Mouse (Mus musculus) G1E (cell line): ENCODE measurements around the gene Plxnc1. TPM values are rescaled to one million over a fixed set of nuclear protein-coding genes. Genes with fewer than 3 reads are reported as not detected.

Source experiments
- ATAC-seq: 2 replicates; pipeline ENCODE4 v1.8.0; 2016; ENCODE audit warnings: mild to moderate bottlenecking; ENCODE audit not compliant: insufficient number of reproducible peaks, poor library complexity, low FRiP score, severe bottlenecking; ENCODE audit errors: extremely low read depth
- DNase-seq: peaks from one replicate; pipeline ENCODE4 v3.0.0; 2012; ENCODE audit warnings: low spot score
- H3K27me3 ChIP-seq: 2 replicates; pipeline ENCODE4 v1.6.1; 2012; ENCODE audit warnings: mild to moderate bottlenecking, low read length, inconsistent platforms; ENCODE audit not compliant: insufficient read depth
- H3K36me3 ChIP-seq: replicated peaks from 2 replicates; pipeline ENCODE3; 2012; ENCODE audit warnings: mild to moderate bottlenecking, inconsistent platforms
- H3K4me1 ChIP-seq: 2 replicates; pipeline ENCODE4 v1.6.1; 2012; ENCODE audit warnings: low read depth, low read length, inconsistent platforms, mixed read lengths; ENCODE audit not compliant: insufficient read depth
- H3K4me3 ChIP-seq: 2 replicates; pipeline ENCODE4 v1.5.1; 2012; ENCODE audit warnings: low read depth, mild to moderate bottlenecking, inconsistent platforms, low read length, moderate library complexity, mixed read lengths
- H3K9me3 ChIP-seq: replicated peaks from 2 replicates; pipeline ENCODE4 v1.6.1; 2012; ENCODE audit warnings: inconsistent platforms
- CTCF ChIP-seq: IDR thresholded peaks from 2 replicates; pipeline ENCODE4 v1.5.1; 2012; ENCODE audit warnings: low read depth, low read length, inconsistent platforms, mixed read lengths
- GATA1 ChIP-seq: IDR thresholded peaks from 2 replicates; pipeline ENCODE4 v1.6.1; 2012; ENCODE audit warnings: borderline replicate concordance, low read length, inconsistent platforms, mixed read lengths
- GATA2 ChIP-seq: IDR thresholded peaks from 2 replicates; pipeline ENCODE4 v1.6.1; 2012; ENCODE audit warnings: low read depth, low read length, inconsistent platforms, borderline replicate concordance
- POLR2AphosphoS5 ChIP-seq: IDR thresholded peaks from 2 replicates; pipeline ENCODE4 v1.6.1; 2012; ENCODE audit warnings: low read depth, low read length, inconsistent platforms; ENCODE audit not compliant: insufficient replicate concordance
- TAL1 ChIP-seq: conservative IDR thresholded peaks from 2 replicates; pipeline ENCODE4 v1.6.1; 2012; ENCODE audit warnings: low read depth, low read length, inconsistent platforms, mixed read lengths
- polyA plus RNA-seq: library from polyadenylated mRNA; stranded (reverse); fragments of >175 nt; gene quantifications from 2 replicates; pipeline ENCODE4 v1.2.3, GENCODE M21; 2012
- total RNA-seq, 2 experiments: library from RNA; stranded (forward) in 1 of 2; stranded (reverse) in 1 of 2; fragments of 200-1000 nt in 1 of 2; fragments of >200 nt in 1 of 2; fragmentation: Nextera tagmentation in 1 of 2; gene quantifications; 2 replicates each; pipeline ENCODE4 v1.2.3; 2014 to 2017

Gene Plxnc1
- 131 and 132 TPM in 2 replicates for total RNA-seq (2014; fragmentation: Nextera tagmentation)
- total RNA-seq (2017), result 121 and 163 TPM in 2 replicates
- 23.0 and 25.9 TPM in 2 replicates for polyA plus RNA-seq

GRCm38 (mm10) chr10:94944691-94945205 is at the start of gene Plxnc1:
TSS of gene Plxnc1 (minus strand) at chr10:94944835.
- TF ChIP-seq GATA1 (no peak), TAL1 (no peak), GATA2 (no peak), POLR2AphosphoS5 (no peak), CTCF (no peak)
- Histone ChIP-seq H3K4me1 (peaks cover 84% of the 10 kb centered on the region), H3K36me3 (peaks cover 12% of the 10 kb centered on the region), H3K27me3 (no peaks in the 10 kb centered on the region), H3K9me3 (no peaks in the 10 kb centered on the region; the same call in 1 of the 2 replicates), H3K4me3 (peak within 1 kb of the TSS; percentile 99)
- ATAC-seq, result peak; percentile 25; the same call in 1 of the 2 replicates
- peak; percentile 68 for DNase-seq

- ATAC-seq (peak; percentile 59), DNase-seq (peak; percentile 72)
- no peaks in the 10 kb centered on the region for H3K36me3 ChIP-seq
- peaks cover 14% of the 10 kb centered on the region for H3K4me1 ChIP-seq
- H3K9me3 ChIP-seq, result no peaks in the 10 kb centered on the region
- no peak overlapping the region for H3K4me3 ChIP-seq
- TF ChIP-seq CTCF (peak; percentile 47), TAL1 (no peak), GATA1 (no peak), POLR2AphosphoS5 (no peak)
- peaks cover 44% of the 10 kb centered on the region for H3K27me3 ChIP-seq
Measured at GRCm38 (mm10) chr10:94992127-94992526, 47.5 kb upstream of the Plxnc1 start.

GRCm38 (mm10) chr10:94991564-94992097 is 47.0 kb upstream of the Plxnc1 start:
- TF ChIP-seq TAL1 (no peak), GATA1 (no peak), GATA2 (no peak), POLR2AphosphoS5 (no peak), CTCF (peak; percentile 57; the same call in 1 of the 2 replicates)
- peaks cover 44% of the 10 kb centered on the region for H3K27me3 ChIP-seq
- ATAC-seq, result 0 out of 2 replicates have a peak, but pooled peaks have one; percentile 18
- peak overlapping the region; percentile 24; the same call in 1 of the 2 replicates for H3K4me3 ChIP-seq
- H3K36me3 ChIP-seq, result no peaks in the 10 kb centered on the region
- no peaks in the 10 kb centered on the region for H3K9me3 ChIP-seq
- H3K4me1 ChIP-seq, result peaks cover 14% of the 10 kb centered on the region
- peak; percentile 41 for DNase-seq

GRCm38 (mm10) chr10:94990768-94991563 is 46.3 kb upstream of the Plxnc1 start:
- Histone ChIP-seq H3K4me3 (no peak overlapping the region), H3K4me1 (peaks cover 14% of the 10 kb centered on the region), H3K9me3 (no peaks in the 10 kb centered on the region), H3K36me3 (no peaks in the 10 kb centered on the region), H3K27me3 (peaks cover 44% of the 10 kb centered on the region)
- TF ChIP-seq POLR2AphosphoS5 (no peak), GATA1 (no peak), TAL1 (no peak), GATA2 (no peak), CTCF (no peak)
- no peak for DNase-seq
- ATAC-seq, result no peak

GRCm38 (mm10) chr10:94989321-94989720 is 44.7 kb upstream of the Plxnc1 start:
- Histone ChIP-seq H3K4me3 (no peak overlapping the region), H3K9me3 (peaks cover 5% of the 10 kb centered on the region), H3K4me1 (peaks cover 14% of the 10 kb centered on the region), H3K36me3 (no peaks in the 10 kb centered on the region), H3K27me3 (peaks cover 48% of the 10 kb centered on the region)
- DNase-seq (no peak), ATAC-seq (no peak)
- TF ChIP-seq GATA2 (no peak), CTCF (no peak), POLR2AphosphoS5 (no peak), GATA1 (no peak), TAL1 (no peak)

GRCm38 (mm10) chr10:94985103-94985502 is 40.5 kb upstream of the Plxnc1 start:
- no peaks in the 10 kb centered on the region for H3K36me3 ChIP-seq
- TF ChIP-seq TAL1 (no peak), GATA2 (no peak), CTCF (no peak), POLR2AphosphoS5 (no peak), GATA1 (no peak)
- no peak overlapping the region for H3K4me3 ChIP-seq
- H3K27me3 ChIP-seq, result peaks cover 35% of the 10 kb centered on the region
- H3K9me3 ChIP-seq, result peaks cover 26% of the 10 kb centered on the region
- DNase-seq (no peak), ATAC-seq (no peak)
- no peaks in the 10 kb centered on the region for H3K4me1 ChIP-seq
